Comparison of ENCODE assay signal across 8 mouse cellular contexts in genomic region chr14:76077088-76077491, GRCm38 (mm10). TPM values are rescaled to one million over a fixed set of nuclear protein-coding genes. Genes with fewer than 3 reads are reported as not detected.
DNase-seq lines count a peak whose midpoint lies in the region; ATAC-seq and TF ChIP-seq lines count a peak whose summit lies in the region.

No protein-coding gene starts in this region.

- no peaks in the 10 kb centered on the region for H3K36me3 ChIP-seq in MEL (ENCODE audit: control insufficient read depth in 1 of 2, insufficient read depth in 2 of 2, low read length in 2 of 2)

- TF ChIP-seq RAD21 in MEL (IDR thresholded peaks at IDR 0.05; ENCODE audit: low read depth, low read length): peak; percentile 91

- H3K27ac ChIP-seq in MEL (ENCODE audit: control insufficient read depth, low read depth, low read length): no peak overlapping the region

- no peak overlapping the region for H3K4me3 ChIP-seq in MEL (ENCODE audit: control insufficient read depth in 1 of 2, insufficient read depth in 1 of 2, low read depth in 2 of 2, low read length in 2 of 2)

- TF ChIP-seq CTCF in MEL (IDR thresholded peaks at IDR 0.05 in 2 of 3, conservative IDR thresholded peaks at IDR 0.05 in 1 of 3; ENCODE audit: control insufficient read depth in 1 of 3, insufficient read depth in 1 of 3, low read depth in 2 of 3, low read length in 3 of 3, poor library complexity in 1 of 3, severe bottlenecking in 1 of 3): peak; percentile 67 to 86 (median 68)

- DNase-seq in CD4-positive, CD25-positive, alpha-beta regulatory T cell, adult 2 months (ENCODE audit: low read depth, low spot score): peak; percentile 50
- DNase-seq in MEL (ENCODE audit: low read depth, low spot score): peak; percentile 49
- DNase-seq in cerebellum, postnatal 36 days: peak; percentile 37 to 50
- DNase-seq in gastrocnemius, postnatal 36 days: peak; percentile 5 to 16
- peak; percentile 67 for DNase-seq in layer of hippocampus, adult 11-12 months (ENCODE audit: low spot score)
- DNase-seq in lung, postnatal 10 days: peak; percentile 51
- DNase-seq in right cerebral cortex, postnatal 14 days: peak; percentile 40

- no peak overlapping the region for H3K9ac ChIP-seq in MEL (ENCODE audit: control insufficient read depth, low read depth, low read length, poor library complexity, severe bottlenecking)

- no peak for TF ChIP-seq POLR2A in MEL (IDR thresholded peaks at IDR 0.05; ENCODE audit: control insufficient read depth in 1 of 2, insufficient read depth in 1 of 2, low read depth in 1 of 2, low read length in 2 of 2, poor library complexity in 1 of 2)

- no peak for ATAC-seq in CD4-positive, CD25-positive, alpha-beta regulatory T cell, adult 4 months

- no peak for TF ChIP-seq EP300 in MEL (IDR thresholded peaks at IDR 0.05; ENCODE audit: low read depth in 1 of 2, low read length in 2 of 2)

- intact Hi-C loops in gastrocnemius, postnatal 36 days (cut with DNase I): loop anchor here (2.0 to 5.0 kb wide), 2 partner anchors 180 to 200 kb away; no protein-coding TSS in a partner anchor

- H3K9me3 ChIP-seq in MEL (replicated peaks; ENCODE audit: insufficient read depth, low read length): no peaks in the 10 kb centered on the region

- H3K27me3 ChIP-seq in MEL (ENCODE audit: control insufficient read depth in 1 of 2, insufficient read depth in 2 of 2, low read length in 2 of 2): no peaks in the 10 kb centered on the region

- no peaks in the 10 kb centered on the region for H3K4me1 ChIP-seq in MEL (ENCODE audit: control insufficient read depth in 1 of 2, insufficient read depth in 2 of 2, low read length in 2 of 2)

- no peaks in the 10 kb centered on the region for H3K79me2 ChIP-seq in MEL (ENCODE audit: control insufficient read depth, insufficient read depth, low read length, poor library complexity)

TF ChIP-seq in MEL, 35 proteins besides CTCF, POLR2A, EP300 and RAD21:
- TF ChIP-seq ZNF384 (IDR thresholded peaks at IDR 0.05; ENCODE audit: low read depth, low read length): no peak
- TF ChIP-seq ZC3H11A (IDR thresholded peaks at IDR 0.05; ENCODE audit: low read depth, low read length): peak; percentile 90
- no peak for TF ChIP-seq POLR2AphosphoS5 (IDR thresholded peaks at IDR 0.05; ENCODE audit: borderline replicate concordance, low read depth, low read length)
- no peak for TF ChIP-seq TAL1 (IDR thresholded peaks at IDR 0.05; ENCODE audit: low read length)
- no peak for TF ChIP-seq BHLHE40 (IDR thresholded peaks at IDR 0.05; ENCODE audit: borderline replicate concordance, low read depth, low read length)
- TF ChIP-seq TCF12 (IDR thresholded peaks at IDR 0.05; ENCODE audit: low read depth, low read length): no peak
- peak; percentile 95 for TF ChIP-seq SMC3 (IDR thresholded peaks at IDR 0.05; ENCODE audit: low read depth, low read length)

RNA-seq across cellular contexts. Expression of gene Gpalpp1, which starts 33.5 kb away (rescaled TPM):
- polyA plus RNA-seq in CD4-positive, CD25-positive, alpha-beta regulatory T cell, adult 4 months (2017; shearing (Covaris generic)): 10 to 100 TPM; 10.7 to 13.2 TPM
- 16.3 and 18.9 TPM in 2 replicates for total RNA-seq in MEL (2012; rRNA removed)
- polyA plus RNA-seq in MEL (2012; ENCODE audit: insufficient read depth in 1 of 2, insufficient read length in 2 of 2, low read depth in 1 of 2, low replicate concordance in 2 of 2, missing spikeins in 1 of 2): 10 to 100 TPM in 1 of 2 experiments, not detected in 1; 18.3 TPM
- 1 to 10 TPM; 4.7 to 6.6 TPM for total RNA-seq in gastrocnemius, postnatal 36 days (2021)

RNA-seq across cellular contexts. Expression of gene Nufip1, which starts 33.6 kb away (rescaled TPM):
- 1 to 10 TPM; 6.6 to 8.6 TPM for polyA plus RNA-seq in CD4-positive, CD25-positive, alpha-beta regulatory T cell, adult 4 months (2017; shearing (Covaris generic))
- total RNA-seq in MEL (2012; rRNA removed): 15.4 and 20.6 TPM in 2 replicates
- 10 to 100 TPM; 21.6 to 36.5 TPM for polyA plus RNA-seq in MEL (2012; ENCODE audit: insufficient read depth in 1 of 2, insufficient read length in 2 of 2, low read depth in 1 of 2, low replicate concordance in 2 of 2, missing spikeins in 1 of 2)
- 1 to 10 TPM; 2.5 to 3.6 TPM for total RNA-seq in gastrocnemius, postnatal 36 days (2021)

Comparison
In these comparisons a context has a peak if more than half of its experiments do, and no peak if none do; other contexts are left out.
1. DNase-seq: peak in every context shown above with its lines; median percentile 67 in layer of hippocampus, adult 11-12 months; 51 in lung, postnatal 10 days; 50 in CD4-positive, CD25-positive, alpha-beta regulatory T cell, adult 2 months; 49 in MEL; 44 in cerebellum, postnatal 36 days; 40 in right cerebral cortex, postnatal 14 days; 10 in gastrocnemius, postnatal 36 days.